Mouse (Mus musculus) G1E (cell line): ENCODE measurements around the gene Serpinb8. TPM values are rescaled to one million over a fixed set of nuclear protein-coding genes. Genes with fewer than 3 reads are reported as not detected.
A peak's percentile ranks its signal among the peaks of the same experiment; 100 is the strongest.

Experiments used
- ATAC-seq: 2 replicates; pipeline ENCODE4 v1.8.0; 2016; ENCODE audit warnings: mild to moderate bottlenecking; ENCODE audit not compliant: insufficient number of reproducible peaks, poor library complexity, low FRiP score, severe bottlenecking; ENCODE audit errors: extremely low read depth
- DNase-seq: peaks from one replicate; pipeline ENCODE4 v3.0.0; 2012; ENCODE audit warnings: low spot score
- H3K27me3 ChIP-seq: 2 replicates; pipeline ENCODE4 v1.6.1; 2012; ENCODE audit warnings: mild to moderate bottlenecking, low read length, inconsistent platforms; ENCODE audit not compliant: insufficient read depth
- H3K36me3 ChIP-seq: replicated peaks from 2 replicates; pipeline ENCODE3; 2012; ENCODE audit warnings: mild to moderate bottlenecking, inconsistent platforms
- H3K4me1 ChIP-seq: 2 replicates; pipeline ENCODE4 v1.6.1; 2012; ENCODE audit warnings: low read depth, low read length, inconsistent platforms, mixed read lengths; ENCODE audit not compliant: insufficient read depth
- H3K4me3 ChIP-seq: 2 replicates; pipeline ENCODE4 v1.5.1; 2012; ENCODE audit warnings: low read depth, mild to moderate bottlenecking, inconsistent platforms, low read length, moderate library complexity, mixed read lengths
- H3K9me3 ChIP-seq: replicated peaks from 2 replicates; pipeline ENCODE4 v1.6.1; 2012; ENCODE audit warnings: inconsistent platforms
- CTCF ChIP-seq: IDR thresholded peaks from 2 replicates; pipeline ENCODE4 v1.5.1; 2012; ENCODE audit warnings: low read depth, low read length, inconsistent platforms, mixed read lengths
- GATA1 ChIP-seq: IDR thresholded peaks from 2 replicates; pipeline ENCODE4 v1.6.1; 2012; ENCODE audit warnings: borderline replicate concordance, low read length, inconsistent platforms, mixed read lengths
- GATA2 ChIP-seq: IDR thresholded peaks from 2 replicates; pipeline ENCODE4 v1.6.1; 2012; ENCODE audit warnings: low read depth, low read length, inconsistent platforms, borderline replicate concordance
- POLR2AphosphoS5 ChIP-seq: IDR thresholded peaks from 2 replicates; pipeline ENCODE4 v1.6.1; 2012; ENCODE audit warnings: low read depth, low read length, inconsistent platforms; ENCODE audit not compliant: insufficient replicate concordance
- TAL1 ChIP-seq: conservative IDR thresholded peaks from 2 replicates; pipeline ENCODE4 v1.6.1; 2012; ENCODE audit warnings: low read depth, low read length, inconsistent platforms, mixed read lengths
- polyA plus RNA-seq: library from polyadenylated mRNA; stranded (reverse); fragments of >175 nt; gene quantifications from 2 replicates; pipeline ENCODE4 v1.2.3, GENCODE M21; 2012
- total RNA-seq, 2 experiments: library from RNA; stranded (forward) in 1 of 2; stranded (reverse) in 1 of 2; fragments of 200-1000 nt in 1 of 2; fragments of >200 nt in 1 of 2; fragmentation: Nextera tagmentation in 1 of 2; gene quantifications; 2 replicates each; pipeline ENCODE4 v1.2.3; 2014 to 2017

The Serpinb8 gene
- total and polyA plus RNA-seq, 3 experiments, result 0.02 to 0.05 TPM; not detected in 1

- no peak overlapping the region for H3K4me3 ChIP-seq
- DNase-seq, result no peak
- ATAC-seq, result no peak
- H3K4me1 ChIP-seq, result no peaks in the 10 kb centered on the region
- no peaks in the 10 kb centered on the region for H3K27me3 ChIP-seq
- TF ChIP-seq CTCF (no peak), GATA1 (no peak), TAL1 (no peak), POLR2AphosphoS5 (no peak), GATA2 (no peak)
- H3K36me3 ChIP-seq, result no peaks in the 10 kb centered on the region
- H3K9me3 ChIP-seq, result peaks cover 9% of the 10 kb centered on the region; the same call in 1 of the 2 replicates
Observed at GRCm38 (mm10) chr1:107581220-107581619, 8.6 kb upstream of the Serpinb8 start.

- no peaks in the 10 kb centered on the region for H3K4me1 ChIP-seq
- no peak for TF ChIP-seq CTCF
- H3K36me3 ChIP-seq, result no peaks in the 10 kb centered on the region
- H3K9me3 ChIP-seq, result peaks cover 11% of the 10 kb centered on the region
- H3K4me3 ChIP-seq, result no peak overlapping the region
- no peak for ATAC-seq
- no peak for DNase-seq
- H3K27me3 ChIP-seq, result no peaks in the 10 kb centered on the region
Observed at GRCm38 (mm10) chr1:107582900-107583299, 6.9 kb upstream of the Serpinb8 start.

- no peaks in the 10 kb centered on the region for H3K36me3 ChIP-seq
- H3K4me1 ChIP-seq, result no peaks in the 10 kb centered on the region
- no peak for DNase-seq
- no peak for TF ChIP-seq POLR2AphosphoS5
- no peak for TF ChIP-seq GATA1
- no peak for TF ChIP-seq TAL1
- no peak for TF ChIP-seq CTCF
- TF ChIP-seq GATA2, result no peak
- ATAC-seq, result peak; percentile 6; the same call in 1 of the 2 replicates
- peaks cover 9% of the 10 kb centered on the region for H3K9me3 ChIP-seq
- no peaks in the 10 kb centered on the region for H3K27me3 ChIP-seq
- H3K4me3 ChIP-seq, result no peak overlapping the region
Observed at GRCm38 (mm10) chr1:107583958-107584376, 5.8 kb upstream of the Serpinb8 start.

- DNase-seq (no peak), ATAC-seq (no peak)
- no peaks in the 10 kb centered on the region for H3K36me3 ChIP-seq
- H3K9me3 ChIP-seq, result peaks cover 12% of the 10 kb centered on the region
- TF ChIP-seq POLR2AphosphoS5 (no peak), GATA2 (no peak), TAL1 (no peak), CTCF (no peak), GATA1 (no peak)
- H3K27me3 ChIP-seq, result no peaks in the 10 kb centered on the region
- no peaks in the 10 kb centered on the region for H3K4me1 ChIP-seq
- no peak overlapping the region for H3K4me3 ChIP-seq
Observed at GRCm38 (mm10) chr1:107584932-107585331, 4.9 kb upstream of the Serpinb8 start.

GRCm38 (mm10) chr1:107586196-107586595 lies 3.6 kb upstream of the Serpinb8 start:
- Histone ChIP-seq H3K9me3 (peaks cover 13% of the 10 kb centered on the region), H3K4me3 (no peak overlapping the region), H3K27me3 (no peaks in the 10 kb centered on the region), H3K36me3 (no peaks in the 10 kb centered on the region), H3K4me1 (no peaks in the 10 kb centered on the region)
- ATAC-seq (no peak), DNase-seq (no peak)
- TF ChIP-seq CTCF, result no peak
- no peak for TF ChIP-seq GATA1
- no peak for TF ChIP-seq GATA2
- no peak for TF ChIP-seq TAL1
- TF ChIP-seq POLR2AphosphoS5, result no peak

- TF ChIP-seq GATA1 (no peak), TAL1 (no peak), POLR2AphosphoS5 (no peak), GATA2 (no peak), CTCF (no peak)
- H3K36me3 ChIP-seq, result no peaks in the 10 kb centered on the region
- no peak overlapping the region for H3K4me3 ChIP-seq
- no peak for DNase-seq
- no peaks in the 10 kb centered on the region for H3K27me3 ChIP-seq
- peaks cover 16% of the 10 kb centered on the region for H3K9me3 ChIP-seq
- ATAC-seq, result no peak
- no peaks in the 10 kb centered on the region for H3K4me1 ChIP-seq
Observed at GRCm38 (mm10) chr1:107588206-107588605, 1.6 kb upstream of the Serpinb8 start.

GRCm38 (mm10) chr1:107588642-107589041 lies 1.2 kb upstream of the Serpinb8 start:
- Histone ChIP-seq H3K27me3 (no peaks in the 10 kb centered on the region), H3K9me3 (peaks cover 16% of the 10 kb centered on the region), H3K4me1 (no peaks in the 10 kb centered on the region), H3K36me3 (no peaks in the 10 kb centered on the region), H3K4me3 (no peak overlapping the region)
- DNase-seq (no peak), ATAC-seq (no peak)
- TF ChIP-seq GATA2 (no peak), GATA1 (no peak), CTCF (no peak), POLR2AphosphoS5 (no peak), TAL1 (no peak)
